Mouse (Mus musculus) monocyte, adult 2 months (primary cell): ENCODE measurements around the gene Cdr2l.
"Not testable (repeated sequence)": the region's sequence is repeated elsewhere in the genome, so short reads cannot be mapped to it uniquely, and the experiment has no call there.

Source experiments
- DNase-seq, 2 experiments: peaks; one replicate each; pipeline ENCODE4 v3.0.0; 2022; ENCODE audit warnings: low spot score in 2 of 2, low read depth in 1 of 2

Cdr2l gene

DNA sequence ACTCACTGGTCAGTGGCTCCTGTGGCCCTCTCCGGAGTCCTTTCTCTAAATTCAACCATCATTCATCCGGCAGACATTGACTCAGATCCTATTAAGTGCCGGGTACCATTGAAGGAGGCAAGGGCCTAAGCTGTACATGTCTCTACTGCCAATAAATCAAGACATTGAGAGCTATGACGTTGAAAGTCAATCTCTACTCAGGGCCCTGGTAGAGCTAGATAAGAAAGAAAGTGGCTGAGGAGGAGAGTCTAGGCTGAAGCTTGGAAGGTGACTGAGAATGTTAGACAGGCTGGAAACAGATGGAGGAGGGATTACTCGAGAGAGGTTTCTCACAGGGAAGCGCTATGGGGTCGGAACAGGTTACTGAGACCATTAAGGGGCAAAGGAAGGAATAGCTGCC is 11.3 kb upstream of the Cdr2l start:
- no peak for DNase-seq

DNA sequence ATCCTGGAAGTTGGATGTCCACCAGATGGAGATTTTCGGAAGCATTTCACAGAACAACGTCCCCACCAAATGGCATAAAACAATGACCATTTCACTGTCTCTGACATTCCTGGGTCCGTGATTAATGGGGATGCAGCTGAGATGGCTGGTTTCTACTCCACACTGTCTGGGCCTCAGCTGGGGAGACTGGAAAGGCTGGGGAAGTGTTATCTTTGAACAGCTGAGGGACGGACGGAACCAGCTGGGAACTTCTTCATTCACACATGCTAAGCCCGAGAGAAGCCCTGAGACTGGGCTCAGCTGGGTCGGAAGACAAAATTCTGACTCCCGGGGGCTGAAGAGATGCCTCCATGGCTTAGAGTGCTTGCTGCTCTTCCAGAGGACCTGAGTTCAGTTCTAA is 10.4 kb upstream of the Cdr2l start:
- no peak for DNase-seq

DNA sequence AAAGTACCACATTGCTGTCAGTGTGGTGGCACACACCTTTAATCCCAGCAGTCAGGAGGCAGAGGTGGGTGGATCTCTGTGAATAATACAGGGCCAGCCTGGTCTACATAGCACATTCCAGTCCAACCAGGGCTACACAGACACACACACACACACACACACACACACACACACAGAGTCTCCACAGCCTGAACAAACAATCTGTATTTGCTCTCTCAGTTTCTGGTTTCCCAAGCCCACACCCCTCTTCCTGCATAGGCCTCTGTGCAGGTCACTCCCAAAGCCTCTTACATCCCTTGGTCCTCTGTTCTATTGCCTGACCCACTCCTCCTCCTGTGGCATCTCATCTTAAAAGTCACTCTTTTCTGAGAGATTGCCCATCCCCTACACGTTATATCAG is 9.7 kb upstream of the Cdr2l start:
- DNase-seq, result no peak

DNA sequence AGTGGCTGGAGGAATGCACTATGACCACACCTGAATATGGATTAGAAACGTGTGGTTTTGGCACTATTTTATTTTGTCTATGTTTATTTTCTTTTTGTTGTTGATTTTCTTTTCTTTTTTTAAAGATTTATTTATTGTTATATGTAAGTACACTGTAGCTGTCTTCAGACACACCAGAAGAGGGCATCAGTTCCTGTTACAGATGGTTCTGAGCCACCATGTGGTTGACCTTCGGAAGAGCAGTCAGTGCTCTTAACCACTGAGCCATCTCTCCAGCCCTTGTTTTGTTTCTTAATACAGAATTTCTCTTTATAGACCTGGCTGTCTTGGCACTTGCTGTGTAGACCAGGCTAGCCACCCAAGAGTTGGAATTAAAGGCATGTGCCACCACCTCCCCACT is 9.0 kb upstream of the Cdr2l start:
- DNase-seq, result no peak

DNA sequence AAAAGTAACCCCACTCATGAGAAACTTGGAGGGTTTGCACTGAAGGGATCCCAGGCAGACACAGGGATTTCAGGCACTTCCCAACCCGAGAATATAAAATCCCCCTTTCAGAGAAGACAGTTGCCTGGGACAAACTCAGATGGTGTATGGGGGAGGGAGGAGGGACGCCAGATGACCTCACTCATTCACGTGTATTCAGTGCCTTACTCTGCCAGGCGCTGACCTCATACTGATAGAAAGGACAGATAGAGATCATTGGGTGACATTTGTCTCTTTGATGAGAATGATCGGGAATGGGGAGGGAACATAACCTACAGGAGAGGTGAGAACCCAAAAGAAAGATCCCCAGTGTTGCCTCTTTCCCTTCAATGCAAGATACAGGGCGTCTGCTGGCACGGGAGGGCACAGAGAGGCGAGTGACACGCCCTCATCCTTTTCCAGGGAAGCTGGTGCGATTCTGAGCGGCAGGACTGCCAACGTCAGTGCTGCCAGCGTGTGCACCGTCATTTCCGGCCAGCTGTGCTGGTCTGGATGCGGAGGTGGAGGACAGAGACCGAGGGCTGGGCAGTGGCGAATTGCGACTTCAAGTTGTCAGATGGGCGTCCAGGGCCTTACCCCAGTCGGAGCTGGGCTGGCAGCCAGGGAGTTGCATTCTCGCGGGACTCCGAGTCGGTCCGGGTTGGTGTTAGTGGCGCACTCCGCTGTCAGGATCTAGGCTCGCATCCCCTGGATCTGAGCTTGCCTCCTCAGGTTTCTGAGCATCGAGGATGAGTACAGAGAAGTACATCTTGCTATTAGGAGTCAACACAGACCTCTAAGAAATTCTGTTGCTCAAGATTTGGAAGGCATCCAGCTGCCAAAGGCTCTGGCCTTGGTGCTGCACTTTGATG is 7.7 kb upstream of the Cdr2l start:
- no peak for DNase-seq

DNA sequence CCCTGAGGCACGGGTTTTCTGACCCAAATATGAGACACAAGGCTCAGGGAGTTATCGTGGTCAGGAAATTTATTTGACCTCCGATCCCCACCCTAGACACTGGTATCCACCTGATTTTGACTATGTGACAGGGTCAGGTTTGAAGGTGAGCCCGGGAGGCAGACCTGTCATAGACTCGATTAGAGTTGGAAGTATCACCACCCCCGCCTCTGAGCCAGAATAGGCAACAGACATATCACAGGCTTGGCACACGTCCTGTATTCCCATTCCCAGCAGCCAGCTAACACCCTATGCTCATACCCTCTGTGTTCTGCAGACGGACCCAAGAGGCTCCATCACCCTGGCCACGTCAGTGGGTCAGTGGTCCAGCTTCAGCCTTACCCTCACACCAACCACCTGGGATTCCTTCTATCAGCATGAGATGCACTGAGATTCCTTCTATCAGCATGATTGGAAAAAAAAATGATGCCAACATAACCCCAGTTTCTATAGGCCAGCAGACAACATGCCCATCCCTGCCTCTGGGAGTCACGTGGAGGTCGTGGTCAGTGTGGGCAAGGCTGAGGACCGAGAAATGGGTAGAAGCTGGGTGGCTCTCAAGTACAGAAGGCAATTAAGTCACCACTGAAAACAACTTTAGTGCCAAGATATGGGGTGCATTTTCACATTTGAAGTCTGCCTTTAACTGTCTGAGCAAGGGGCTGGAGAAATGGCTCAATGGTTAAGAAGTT is 6.9 kb upstream of the Cdr2l start:
- DNase-seq, result no peak

DNA sequence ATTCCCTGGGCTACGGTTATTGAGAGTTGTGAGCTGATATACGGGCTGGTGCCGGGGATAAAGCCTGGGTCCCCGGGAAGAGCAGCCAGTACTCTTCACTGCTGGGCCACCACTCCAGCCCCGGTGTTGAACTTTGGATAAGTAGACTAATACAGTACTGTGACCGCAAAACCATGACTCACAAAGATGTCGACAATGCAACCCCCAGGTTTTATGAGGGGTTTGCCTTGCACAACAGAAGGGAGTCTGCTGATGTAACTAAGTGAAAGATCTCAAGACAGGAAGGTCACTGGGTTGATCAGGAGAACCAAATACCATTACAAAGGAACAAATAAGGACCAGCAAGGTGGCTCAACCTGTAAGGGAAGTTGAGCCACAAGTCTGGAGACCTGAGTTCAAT is 5.0 kb upstream of the Cdr2l start:
- DNase-seq, result no peak

DNA sequence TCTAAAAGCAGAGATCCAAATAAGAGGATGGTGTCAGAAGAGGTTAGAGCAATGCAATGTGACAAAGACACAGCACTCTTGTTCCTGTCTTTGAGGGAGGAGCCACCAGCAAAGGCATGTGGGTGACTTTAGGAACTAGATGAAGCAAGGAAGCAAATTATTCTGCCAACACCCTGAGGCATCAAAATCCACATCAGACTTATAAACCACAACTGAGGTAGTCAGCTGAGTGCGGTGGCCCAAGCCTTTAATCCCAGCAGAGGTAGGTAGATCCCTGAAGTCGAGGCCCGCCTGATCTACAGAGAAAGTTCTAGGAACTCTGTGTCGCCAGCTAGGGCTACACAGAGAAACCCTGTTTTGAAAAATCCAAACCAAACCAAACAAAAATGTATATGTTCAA is 4.5 kb upstream of the Cdr2l start:
- no peak for DNase-seq

DNA sequence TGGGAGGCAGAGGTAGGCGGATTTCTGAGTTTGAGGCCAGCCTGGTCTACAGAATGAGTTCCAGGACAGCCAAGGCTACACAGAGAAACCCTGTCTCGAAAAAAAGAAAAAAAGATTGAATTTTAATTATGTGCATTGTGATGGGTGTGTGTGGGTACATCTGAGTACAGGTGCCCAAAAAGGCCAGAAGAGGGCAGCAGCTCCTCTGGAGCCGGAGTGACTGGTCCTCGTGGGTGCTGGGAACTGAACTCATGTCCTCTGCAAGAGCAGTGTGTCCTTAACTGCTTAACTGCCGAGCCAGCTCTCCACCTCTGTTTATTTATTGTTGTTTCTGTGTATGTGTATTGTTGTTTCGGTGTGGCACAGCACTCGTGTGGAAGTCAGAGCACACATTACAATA is 3.9 kb upstream of the Cdr2l start:
- DNase-seq, result no peak

DNA sequence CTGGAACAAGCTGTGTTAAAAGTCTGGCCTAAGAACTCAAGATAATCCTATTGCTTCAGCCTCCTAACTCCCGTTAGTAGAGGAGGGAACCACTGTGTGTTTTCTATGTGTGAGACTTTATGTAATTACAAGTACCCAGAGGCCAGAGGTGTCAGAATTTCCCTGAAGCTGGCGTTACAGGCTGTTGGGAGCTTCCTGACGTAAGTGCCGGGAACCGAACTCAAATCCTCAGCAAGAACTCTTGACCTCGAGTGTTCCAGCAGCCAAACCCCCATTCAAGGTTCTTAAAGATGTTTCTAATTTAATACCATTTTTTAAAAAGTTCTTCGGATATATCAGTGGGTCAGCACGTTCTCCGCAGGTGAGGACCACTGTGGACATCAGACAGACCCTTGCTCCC is 440 bp upstream of the Cdr2l start:
- no peak for DNase-seq

DNA sequence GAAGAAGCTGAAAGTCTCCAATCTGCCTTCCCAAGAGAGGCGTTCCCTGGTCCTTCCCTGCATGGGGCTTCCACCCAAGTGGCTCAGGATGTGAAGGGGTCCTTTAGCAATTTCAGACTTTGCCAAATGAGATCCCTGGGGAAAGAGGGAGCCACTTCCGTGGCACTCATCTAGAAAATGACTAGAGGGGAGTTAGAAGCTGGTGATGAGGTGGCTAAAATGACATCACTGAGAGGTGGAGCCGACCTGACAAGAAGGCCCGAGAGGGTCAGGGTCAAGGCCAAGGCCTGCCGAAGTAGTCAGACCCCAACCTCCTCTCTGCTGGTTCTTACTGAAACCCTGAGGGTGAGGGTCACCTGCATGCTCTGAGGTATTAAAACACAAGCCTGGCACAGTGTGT is 1.2 kb downstream of the Cdr2l start:
- no peak for DNase-seq

DNA sequence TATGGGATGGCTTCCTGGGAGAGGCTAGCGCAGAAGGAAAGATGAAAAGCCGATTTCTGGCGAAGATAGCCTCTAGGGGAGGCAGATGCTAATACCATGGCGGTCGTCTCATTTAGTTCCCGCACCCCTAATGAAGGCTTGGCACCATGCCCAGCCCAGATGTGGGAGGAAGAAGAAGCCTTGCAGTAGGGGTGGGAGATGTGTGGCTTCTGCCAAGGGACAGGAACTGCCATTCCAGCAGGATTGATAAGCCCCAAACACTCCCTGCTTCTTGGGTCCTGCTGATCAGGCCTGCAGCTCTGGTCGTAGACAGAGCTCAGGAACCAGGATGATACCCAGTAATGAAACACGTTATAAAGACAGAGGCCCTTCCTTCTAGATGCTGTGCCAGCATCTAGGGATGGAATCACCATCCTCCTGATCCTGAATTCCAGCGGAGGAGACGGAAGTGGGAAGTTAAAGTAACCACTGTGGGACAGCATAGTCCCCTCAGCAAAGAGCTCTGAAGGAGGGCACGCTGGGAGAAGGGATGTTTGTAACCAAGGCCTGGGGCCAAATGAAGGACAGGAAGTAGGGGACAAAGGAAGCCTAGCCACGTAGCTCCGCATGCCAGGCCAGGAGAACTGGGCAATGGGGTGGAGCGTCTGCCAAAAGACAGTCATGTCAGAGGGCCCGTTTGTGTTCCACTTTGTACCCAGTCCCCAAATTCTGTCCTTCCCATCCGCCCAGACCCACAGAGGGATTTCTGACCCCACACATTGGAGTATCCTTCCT is 2.2 kb downstream of the Cdr2l start:
- DNase-seq, result no peak

DNA sequence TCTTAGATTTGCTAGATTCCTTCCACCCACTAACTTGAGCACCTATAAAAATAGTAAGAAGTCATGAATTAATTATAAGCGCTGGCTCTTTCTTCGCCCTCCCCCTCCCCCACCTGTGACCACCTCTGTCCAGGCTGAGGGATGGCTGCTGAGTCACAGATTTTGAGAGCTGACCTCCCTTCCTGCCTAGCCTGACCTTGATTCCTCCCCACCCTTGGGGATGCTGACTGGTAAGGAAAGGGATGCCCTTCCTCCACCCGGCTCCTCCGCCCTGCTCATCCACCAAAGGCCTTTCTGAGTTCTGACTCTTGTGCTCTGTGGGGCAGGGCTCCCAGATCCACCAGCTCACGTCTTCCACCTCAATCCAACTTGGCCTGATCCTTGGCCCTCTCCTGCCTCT is 2.9 kb downstream of the Cdr2l start:
- no peak for DNase-seq

DNA sequence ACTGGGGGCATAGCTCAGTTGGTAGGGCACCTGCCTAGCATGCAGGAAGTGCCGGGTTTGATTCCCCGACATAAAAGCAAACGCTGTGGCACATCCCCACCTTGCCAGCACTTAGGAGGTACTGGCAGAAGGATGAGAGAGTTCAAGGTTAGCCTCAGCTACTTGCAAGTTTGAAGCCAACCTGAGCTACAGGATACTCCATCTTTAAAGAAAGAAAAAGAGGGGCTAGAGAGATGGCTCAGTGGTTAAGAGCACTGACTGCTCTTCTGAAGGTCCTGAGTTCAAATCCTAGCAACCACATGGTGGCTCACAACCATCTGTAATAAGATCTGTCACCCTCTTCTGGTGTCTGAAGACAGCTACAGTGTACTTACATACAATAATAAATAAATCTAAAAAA is 5.1 kb downstream of the Cdr2l start:
- DNase-seq, result not testable (repeated sequence)

DNA sequence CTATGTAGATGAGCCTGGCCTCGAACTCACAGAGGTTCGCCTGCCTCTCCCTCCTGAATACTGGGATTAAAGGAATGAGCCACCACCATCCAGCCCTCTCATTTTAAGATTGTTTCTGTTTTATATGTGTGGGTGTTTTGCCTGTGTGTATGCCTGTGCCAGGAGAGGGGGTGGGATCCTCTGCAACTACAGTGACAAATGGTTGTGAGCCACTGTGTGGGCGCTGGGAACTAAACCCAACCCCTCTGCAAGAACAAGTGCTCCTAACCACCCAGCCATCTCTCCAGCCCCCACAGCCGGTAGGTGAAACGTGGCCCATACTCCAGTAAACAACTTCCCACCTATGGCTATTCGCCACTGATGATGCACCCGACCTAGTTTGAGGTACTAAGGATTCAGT is 9.6 kb downstream of the Cdr2l start:
- no peak for DNase-seq

DNA sequence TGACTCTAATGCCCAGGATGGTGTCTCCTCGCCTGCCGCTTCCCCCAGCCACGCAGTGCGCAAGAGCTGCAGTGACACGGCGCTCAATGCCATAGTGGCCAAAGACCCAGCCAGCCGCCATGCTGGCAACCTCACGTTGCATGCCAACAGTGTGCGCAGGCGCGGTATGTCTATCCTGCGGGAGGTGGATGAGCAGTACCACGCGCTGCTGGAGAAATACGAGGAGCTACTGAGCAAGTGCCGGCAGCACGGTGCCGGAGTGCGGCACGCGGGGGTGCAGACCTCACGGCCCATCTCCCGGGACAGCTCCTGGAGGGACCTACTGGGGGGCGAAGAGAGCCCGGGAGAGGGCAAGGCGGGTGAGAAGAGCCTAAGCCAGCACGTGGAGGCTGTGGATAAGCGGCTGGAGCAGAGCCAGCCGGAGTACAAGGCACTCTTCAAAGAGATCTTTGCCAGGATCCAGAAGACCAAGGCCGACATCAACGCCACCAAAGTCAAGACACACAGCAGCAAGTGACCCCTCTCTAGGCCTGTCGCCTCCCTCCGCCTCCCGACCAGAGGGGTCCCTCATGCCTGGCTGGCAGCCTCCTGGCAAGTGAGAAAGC is 12.1 kb downstream of the Cdr2l start:
- DNase-seq, result no peak

DNA sequence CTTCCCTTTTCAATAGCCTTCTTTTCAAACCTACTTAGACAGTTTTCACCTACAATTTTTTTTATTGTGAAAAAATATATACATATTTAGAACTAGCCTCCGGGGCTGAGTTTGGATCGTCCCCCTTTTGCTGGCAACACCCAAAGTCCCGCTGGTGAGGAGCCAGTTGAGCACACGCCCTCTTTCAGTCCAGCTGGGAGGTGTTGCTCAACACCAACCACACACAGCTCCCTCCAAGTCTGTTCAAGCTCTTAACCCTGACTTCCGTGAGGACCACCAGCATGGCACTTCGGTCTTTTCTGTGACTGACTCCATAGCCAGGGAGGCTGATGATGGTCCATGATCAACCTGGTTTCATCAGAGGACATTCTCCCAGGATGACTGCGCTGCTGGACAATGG is 16.4 kb downstream of the Cdr2l start:
- no peak for DNase-seq

DNA sequence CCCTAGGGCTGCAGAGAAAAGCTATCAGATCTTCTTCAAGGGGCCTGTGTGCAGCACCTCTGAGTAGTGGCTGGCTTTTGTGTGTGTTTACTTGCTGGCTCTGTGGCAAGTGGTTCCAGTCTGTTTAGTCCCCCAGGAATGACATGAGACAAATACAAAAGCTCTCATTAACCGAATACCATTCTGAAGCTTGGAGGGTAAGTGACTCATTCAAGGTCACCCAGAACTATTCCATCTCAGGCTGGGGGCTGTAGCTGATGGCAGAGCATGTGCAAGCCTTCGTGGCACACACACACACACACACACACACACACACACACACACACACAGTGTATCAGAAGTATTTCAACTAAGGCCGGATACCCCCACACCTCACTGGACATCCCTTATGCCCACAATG is 18.4 kb downstream of the Cdr2l start:
- DNase-seq, result no peak

DNA sequence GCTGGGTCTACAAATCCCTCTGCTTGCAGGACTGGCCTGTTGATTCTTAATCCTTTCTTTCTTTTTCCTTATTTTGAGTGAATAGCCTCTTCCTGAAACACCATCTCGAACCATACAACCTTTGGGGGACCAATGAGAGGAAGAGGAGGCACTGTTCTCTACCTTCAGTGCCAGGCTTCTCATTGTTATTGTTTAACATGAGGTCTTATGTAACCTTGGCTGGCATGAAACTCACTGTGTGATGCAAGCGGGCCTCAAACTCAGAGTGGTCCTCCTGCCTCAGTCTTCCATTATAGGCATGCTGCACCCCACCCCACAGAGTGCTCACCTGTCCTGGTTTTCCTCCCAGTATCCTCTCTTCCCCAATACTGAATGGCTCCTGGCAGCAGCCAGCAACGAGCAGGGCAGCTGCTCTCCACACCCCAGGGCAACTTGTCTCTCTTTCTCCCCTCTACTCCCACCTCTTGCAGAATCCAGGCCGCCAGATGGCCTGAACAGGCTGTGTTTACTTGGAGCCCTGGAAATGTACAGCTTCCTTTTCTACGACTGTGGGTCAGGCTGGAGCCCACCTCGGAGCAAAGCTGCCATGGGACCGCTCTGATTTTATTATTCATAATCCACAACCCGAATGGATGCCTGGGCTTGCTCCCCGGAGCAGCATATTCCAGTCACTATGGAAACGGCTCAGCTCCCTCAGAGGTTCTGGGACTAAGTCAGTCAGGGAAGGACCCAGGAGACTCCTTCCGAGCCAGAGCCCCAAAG is 19.1 kb downstream of the Cdr2l start:
- DNase-seq, result no peak

DNA sequence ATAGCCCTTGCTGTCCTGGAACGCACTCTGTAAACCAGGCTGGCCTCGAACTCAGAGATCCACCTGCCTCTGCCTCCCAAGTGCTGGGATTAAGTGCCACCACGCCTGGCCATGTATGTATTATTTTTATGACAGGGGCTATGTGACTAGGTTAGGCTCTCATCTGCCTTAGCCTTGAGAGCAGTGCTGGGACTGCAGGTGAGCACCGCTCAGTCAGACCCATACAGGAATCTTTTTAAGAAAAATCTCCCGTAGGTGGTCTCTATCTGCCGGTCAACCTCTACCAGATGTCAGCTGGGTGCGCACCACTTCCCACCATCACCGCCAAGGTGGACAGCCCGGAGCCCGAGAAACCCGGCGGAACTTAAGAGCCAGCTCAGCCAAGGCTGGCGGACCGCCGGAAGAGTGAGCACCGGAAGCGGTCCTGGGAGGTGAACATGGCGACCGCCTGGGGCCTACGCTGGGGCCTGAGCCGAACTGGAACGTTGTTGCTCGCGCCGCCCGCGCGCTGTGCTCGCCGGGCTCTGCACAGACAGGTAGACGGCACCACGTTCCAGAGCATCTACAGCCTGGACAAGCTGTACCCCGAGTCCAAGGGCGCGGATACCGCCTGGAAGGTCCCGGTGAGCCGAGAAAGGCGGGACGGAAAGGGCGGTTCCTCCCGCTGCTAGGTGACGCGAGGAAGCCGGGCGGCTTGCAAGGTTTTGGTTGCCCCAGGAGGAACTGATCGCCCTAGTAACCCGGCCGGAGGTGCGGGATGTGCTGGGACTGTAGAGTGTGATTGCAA is 21.8 kb downstream of the Cdr2l start, which contains the start of gene Mrpl58:
Mrpl58 (plus strand) TSS at position 415 of the 787 bp plus-strand sequence.
- peak; percentile 61 to 76 for DNase-seq
